Mouse (Mus musculus) kidney, postnatal 14 days (tissue): ENCODE data around the gene Sema4c.

Experiments used
- DNase-seq: peaks from one replicate; pipeline ENCODE4 v3.0.0; 2022; ENCODE audit warnings: mixed read lengths

Sema4c gene

DNA sequence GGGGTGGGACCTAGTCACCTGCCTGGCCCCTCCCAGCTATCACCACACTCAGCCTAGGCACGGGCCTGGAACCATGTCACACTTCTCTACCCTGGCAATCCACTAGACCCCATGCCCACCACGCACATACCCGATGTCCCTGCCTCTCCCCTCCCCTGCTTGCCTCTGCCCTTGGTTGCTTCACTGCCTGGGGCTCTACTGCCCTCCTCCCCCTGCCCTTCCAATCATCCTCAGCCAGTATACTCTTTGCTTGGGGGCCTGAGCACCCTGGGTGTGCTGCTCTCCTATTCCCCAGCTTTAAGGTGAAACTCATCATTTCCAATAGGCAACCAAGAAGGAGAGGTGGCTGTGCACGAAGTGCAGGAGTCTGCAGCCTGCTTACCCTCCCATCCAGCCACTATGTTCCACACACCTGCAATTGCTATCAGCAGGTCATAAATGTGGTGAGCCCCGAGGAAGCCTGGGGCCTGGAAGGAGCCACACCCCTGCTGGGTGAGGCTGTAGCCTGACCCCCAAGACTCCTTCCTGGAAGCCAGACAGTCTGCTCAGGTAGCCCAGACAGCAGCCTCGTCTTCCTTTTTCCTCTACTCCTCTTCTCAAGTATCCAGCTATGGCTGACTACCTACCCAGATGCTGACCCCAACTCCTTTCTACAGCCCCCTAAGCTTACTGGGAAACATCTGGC, 19.0 kb upstream of the Sema4c start:
- DNase-seq: no peak

DNA sequence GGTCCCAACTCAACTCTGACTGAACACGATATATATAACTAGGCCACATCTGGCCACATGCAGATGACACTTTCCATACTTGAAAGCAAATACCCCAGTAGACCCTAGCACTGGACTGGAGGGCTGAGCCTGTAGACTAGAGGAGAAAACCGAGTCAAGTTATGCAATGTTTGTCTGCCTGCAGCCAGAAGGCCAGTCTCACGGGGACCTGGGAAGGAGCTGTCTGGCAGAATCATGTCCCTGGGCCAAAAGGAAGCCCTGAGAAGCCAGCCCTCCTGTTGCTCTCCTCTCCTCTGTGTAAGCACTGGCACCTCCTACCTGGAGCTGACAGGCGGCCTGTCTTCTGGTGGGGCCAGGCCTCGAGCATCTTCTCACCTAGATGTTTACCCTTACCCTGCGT, 17.2 kb upstream of the Sema4c start:
- no peak for DNase-seq

DNA sequence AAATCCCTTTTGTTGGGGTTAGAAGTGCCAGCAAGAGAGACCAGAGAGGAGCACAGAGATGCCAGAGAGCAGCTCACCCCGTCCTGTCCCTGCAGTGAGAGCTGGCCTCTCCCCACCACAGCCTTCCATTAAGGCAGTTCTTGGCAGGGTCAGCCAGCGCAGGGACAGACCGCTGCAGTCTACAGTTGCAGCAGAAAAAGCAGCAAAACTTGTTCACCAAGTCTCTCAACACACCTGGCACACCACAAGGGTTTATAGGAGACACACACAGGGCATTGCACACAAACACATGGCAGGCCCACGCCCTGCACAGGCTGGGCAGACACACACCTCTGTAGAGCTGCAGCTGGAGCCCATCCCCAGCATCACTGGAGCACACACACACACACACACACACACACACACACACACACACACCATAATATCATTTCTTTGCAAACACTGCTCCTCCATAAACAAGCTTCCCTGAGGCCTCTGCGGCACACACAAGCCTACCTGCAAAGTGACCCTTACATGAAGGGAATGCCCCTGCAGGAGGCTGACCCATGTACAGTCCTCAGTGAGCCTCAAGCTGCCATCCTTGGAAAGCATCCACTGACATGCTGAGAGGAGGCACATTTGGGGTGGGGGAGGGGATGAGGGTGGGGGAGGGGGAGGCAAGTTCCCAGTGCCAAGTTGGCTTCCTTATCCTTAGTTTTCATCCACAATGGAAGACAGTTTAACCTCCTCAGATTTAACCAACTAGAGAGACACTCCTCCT, 16.2 kb upstream of the Sema4c start:
- DNase-seq: no peak

DNA sequence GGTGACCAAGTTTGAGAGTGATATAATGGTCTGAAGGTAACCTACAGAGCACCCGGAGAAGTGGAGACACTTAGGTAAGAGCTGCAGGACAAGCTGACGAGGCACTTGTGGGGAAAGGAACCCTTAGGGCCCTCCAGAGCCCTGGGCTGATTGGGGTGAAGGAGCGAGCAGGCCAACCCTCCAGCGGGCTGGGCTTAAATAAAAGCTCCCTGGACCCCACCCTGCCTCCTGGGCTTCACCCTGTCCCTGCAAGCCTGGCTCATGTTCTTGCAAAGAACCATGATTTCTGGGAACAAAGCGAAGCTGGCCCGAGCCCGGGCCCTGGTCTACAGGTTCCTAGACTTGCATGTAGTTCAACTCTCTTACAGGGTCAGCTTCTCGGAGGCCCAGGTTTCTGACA, 15.4 kb upstream of the Sema4c start:
- DNase-seq: no peak

DNA sequence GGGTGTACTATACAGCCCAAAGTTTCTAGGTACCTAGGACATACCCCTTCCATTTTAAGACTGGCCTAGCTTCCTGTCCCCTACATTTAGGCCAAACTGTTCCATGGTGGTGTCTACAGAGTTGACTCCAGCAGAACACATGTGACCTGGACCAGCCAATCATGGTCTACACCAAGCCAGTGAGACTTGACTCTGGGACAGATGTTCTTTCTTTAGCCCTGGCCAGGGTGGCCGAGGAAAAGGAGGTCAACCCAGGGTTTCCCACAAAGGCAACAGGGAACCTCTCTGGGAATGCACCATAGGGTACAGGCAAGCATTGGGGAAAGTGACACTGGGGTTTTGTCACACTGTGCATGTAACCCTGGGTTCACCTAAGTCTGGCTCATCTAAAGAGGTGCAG, 14.6 kb upstream of the Sema4c start:
- no peak for DNase-seq

DNA sequence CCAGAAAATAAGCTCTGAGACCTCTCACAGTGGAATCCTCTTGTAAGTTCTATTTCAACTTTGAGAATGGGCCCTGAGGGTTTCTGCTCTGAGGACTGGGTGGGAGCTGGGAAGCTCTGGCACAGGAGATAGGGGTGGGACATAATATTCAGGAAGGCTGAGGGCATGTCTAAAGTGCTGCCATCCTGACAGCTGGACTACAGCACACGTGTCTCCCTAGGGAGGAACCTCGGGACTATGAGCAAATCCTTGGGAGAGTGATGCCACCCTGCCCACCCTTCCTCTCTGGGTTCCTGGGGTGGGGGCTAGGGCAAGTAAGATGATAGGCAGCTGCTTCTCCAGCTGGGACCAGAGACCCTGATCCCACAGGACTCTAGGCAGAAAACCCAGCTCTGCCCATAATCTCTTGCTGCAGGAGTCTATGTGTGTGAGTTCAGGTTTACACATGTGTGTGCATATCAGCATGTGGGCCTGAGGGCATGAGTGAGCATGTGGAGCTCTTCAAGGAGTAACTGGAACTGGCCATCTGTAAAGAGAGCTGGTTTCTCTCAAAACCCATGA, 14.1 kb upstream of the Sema4c start:
- no peak for DNase-seq

DNA sequence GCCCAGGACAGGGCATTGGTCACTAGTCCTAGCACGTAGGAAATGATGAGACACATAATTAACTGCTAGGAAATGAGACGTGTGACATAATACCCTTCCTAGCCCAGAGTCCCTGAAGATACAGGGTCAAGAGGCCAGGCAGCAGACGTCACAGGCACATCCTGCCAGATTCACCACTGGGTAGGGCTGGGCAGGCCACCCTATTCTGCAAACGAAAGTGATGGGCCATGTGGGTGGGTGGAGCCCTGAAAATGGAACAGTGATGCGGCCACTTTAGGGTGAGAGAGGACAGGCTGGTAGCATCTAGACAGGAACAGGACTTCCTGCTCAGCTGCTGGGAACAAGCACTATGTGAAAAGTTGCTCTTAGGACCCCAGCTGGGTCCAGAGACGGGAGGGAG, 13.5 kb upstream of the Sema4c start:
- DNase-seq: peak; percentile 85

DNA sequence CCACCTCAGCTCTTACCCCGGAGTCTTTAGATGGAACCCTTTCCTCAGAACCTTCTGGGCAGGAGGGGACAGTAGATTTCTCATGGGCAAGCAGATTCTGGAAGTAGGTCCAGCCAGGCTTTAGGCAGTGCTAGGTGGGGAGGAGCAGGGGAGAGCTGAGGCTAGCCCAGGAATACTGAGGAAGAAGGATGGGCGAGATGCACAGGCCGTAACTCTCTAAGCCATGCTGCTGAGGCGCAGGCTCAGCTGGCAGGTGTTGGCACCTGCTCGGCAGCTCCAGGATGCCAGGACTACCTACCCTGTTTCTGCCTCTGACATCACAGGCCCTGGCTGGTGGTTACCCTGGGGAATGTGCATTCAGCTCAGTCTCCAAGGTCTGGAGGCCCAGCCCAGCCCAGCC, 12.2 kb upstream of the Sema4c start:
- no peak for DNase-seq

DNA sequence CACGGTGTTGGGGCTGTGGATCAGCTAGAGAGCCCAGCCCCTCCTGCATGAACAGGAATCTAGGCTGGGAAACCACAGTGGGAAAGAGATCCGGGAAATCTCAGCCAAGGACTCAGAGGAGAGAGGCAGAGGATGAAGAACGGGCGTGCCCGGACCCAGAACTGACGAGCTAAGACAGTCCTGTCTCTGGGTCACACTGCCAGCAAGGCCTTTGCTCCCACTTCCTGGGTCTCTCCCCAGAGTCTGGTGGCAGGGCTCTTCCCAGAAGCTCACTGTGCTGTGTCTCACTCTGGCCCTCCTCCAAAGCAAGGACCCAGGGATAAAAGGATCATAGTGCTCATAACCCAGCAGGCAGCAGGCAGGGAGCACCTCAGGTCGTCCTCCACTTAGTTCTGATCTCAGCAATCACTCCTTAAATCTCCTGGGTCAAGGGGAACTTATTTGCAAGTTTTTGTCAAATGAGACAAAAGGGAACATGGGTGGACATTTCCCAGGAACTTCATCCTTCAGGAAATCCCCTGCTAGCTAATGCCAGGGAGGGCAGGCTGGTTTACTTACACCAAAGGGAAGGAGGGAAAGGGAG, 11.6 kb upstream of the Sema4c start:
- DNase-seq: no peak

DNA sequence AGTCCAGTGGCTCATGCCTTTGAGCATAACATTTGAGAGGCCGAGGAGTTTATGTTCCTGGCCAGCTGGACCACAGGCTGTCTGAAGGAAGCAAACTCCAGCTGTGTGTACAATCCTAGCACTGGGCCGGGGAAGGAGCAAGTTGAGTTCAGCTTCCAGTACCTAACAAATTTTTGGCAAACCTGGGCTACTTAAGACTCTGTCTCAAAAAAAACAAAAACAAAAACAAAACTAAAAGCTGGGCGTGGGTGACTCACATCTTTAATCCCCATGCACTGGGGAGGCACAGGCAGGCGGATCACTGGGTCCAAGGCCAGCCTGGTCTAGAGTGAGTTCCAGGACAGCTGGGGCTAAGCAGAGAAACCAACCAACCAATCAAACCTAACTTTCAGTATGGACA, 10.6 kb upstream of the Sema4c start:
- no peak for DNase-seq

DNA sequence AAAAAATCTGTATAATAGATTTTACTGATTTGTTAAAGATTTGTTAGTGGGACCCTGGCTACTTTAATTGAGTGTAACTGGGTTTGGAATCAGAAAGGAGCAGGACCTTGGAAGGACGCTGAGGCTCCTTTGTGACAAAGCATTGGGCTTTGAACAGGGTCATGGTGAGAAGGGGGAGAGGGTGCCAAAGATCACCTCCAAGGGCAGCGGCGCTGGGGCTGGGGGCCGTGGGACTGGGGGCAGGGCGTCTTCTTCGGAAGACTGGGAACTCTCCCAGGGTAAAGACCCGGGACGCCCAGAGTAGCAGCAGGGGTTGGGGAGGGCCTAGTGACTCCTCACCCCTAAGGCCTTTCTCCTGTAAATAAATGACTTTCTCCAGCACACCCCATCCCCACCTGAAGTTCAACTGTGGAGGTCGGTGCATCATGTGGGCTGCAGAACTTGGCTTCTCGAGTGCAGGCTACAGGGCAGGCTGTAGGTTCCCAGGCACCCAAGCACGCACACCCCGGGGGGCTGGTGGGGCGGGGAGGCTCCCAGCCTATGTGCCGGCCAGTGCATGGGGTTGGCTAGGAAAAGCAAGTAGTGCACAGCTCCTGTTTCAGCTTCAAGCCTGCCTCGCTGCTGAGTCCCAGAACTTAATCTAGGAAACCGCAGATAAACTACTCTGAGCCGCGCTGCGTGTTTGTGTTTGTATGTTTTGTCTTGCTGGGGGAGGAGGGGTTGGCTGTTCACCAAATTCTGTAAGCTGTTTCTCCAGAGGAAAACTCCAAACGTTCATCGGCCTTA, 9.9 kb upstream of the Sema4c start:
- no peak for DNase-seq

DNA sequence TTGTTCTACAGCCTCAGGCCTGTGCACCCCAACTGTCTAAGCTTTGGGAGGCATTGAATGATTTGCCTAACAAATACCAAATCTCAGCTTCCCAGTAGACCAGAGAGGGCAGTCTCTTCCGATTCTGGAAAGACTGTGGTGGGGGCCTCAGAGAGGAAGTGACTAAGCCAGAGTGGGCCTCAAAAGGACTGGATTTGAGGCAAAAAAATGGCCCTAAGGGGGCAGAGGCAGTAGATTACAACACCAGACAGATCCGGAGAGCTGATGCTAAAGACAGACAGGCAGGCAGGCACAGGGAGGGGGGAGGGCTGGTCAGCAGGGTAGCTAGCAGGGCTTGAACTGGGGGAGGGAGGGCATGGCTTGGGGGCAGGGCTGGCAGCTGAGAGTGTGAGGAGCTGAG, 8.3 kb upstream of the Sema4c start:
- DNase-seq: no peak

DNA sequence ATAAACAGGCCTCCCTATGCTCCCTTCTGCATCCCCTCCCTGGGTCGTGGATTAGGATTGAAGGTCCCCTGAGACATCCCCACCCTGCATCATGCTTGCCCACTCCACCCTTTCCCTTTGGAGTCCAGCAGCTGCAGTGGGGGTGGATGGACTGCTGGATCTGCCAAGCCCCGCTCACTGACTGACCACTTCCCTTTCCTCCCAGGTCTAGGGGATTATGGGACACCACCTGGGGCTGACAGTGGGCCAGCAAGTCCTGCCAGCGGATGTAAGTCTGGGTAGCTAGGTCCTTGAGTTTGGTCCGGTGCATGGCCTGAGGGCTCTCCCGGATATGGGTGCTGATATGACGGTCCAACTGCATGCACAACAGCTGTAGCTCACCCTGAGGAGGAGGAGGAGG, 6.0 kb upstream of the Sema4c start:
- DNase-seq: peak; percentile 54

DNA sequence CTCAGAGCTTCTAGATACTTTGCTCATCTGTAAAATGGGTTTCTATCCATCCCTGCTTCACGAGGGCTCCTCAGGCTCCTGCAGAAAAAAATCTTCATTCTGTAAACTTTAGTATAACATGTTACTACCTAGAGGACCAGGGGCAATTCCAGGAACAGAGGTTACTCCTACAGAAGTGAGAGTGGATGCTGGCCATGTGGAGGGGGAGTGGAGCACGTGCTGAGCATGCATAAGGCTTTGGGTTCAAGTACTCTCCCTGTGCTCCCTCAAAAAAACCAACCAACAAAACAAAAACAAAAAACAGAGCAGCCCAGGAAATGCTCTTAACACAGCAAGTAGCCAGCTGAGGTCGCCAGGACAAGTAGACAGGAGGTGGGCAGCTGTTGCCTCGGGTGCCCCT, 5.5 kb upstream of the Sema4c start:
- no peak for DNase-seq

DNA sequence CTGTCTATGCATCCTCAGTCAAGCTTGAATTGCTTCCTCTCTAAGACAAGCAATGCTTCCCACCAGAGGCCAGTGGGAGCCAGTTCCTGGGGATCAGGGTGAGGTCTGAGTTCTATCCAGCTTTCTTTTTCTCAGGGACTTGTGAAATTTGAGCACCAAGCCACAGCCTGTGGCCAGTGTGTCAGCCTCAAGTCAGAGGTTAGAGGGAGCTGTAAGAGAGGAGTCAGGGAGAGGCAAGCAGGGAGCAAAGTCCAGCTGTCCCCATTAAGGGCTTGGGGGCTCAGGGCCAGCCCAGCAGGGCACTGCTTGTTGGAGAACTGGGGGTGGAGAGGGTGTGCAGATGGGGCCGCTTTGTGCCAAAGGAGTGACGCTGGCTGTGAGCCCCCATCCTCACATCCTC, 5.0 kb upstream of the Sema4c start:
- no peak for DNase-seq

DNA sequence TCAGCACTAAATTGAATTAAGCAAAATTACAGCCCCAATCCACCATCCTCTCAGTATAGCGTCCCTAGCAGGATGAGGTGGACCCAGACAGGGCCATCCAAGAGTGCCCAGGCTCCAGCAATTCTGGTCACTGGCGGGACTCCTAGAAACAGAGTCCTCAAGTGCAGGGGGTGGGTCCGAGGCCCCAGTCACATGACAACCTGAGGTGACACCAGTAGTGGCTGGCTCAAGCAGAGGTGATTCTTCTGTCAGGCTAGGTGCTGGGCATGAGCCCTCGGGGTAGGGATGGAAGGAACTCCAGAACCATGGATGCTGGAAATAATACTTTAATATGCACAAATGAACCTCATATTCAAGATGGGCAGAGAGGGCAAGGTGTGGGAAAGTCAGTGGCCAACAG, 4.2 kb upstream of the Sema4c start:
- no peak for DNase-seq

DNA sequence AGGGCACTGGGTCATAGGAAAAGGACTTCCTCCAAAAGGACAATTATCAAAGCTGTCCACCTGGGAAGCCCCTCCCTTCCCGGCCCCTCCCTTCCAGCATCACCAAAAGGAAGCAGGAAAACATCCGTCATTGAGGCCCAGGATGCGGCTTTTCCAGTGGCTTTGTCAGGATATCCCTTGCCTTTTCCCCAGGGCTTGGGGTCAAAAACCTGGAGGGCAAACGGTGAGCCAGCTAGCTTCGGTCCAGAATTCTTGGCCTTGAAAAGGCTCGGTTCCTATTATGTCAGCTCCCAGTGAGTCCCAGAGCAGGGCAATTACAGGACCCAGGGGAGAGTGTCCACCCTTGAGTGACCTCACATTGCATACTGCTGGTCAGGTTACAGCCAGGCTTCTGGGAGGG, 2.8 kb upstream of the Sema4c start:
- peak; percentile 79 for DNase-seq

DNA sequence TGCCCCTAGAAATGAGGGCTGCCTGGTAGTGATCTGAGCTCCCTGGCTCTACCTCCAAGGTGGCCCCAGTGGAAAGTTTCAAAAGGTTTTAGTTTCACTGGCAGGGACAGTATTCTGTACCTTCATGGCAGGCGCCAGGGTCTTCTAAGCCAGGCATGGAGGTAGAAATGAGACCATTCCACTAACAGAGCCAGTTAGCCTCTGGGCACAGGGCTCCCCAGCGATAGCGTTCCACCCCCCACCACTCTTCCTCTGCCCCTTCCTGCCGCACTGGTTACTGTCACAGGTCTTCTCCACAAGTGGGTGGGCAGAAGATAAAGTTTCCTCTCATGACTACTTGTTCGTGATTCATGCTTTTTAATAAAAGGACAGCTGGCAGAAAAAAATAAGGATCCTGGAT, 1.7 kb upstream of the Sema4c start:
- DNase-seq: no peak

DNA sequence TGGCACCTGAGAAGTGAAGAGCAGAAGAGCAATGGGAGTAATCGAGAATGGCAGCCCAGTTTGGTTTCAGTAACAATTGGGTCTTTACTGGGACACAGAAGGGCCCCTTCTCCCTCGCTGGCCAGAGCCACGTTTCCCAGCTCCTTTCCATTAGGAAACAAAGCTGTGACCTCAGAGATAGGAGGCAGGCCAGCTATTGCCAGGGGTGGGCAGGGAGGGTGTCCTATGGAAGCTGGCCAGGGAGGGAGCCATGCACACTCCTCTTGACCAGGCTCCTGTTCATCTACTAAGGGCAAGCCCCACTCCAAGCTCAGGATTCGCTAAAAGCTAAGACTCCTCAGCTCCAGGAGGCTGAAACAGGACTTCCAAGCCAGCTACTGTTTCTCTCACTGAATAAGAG, 1.1 kb upstream of the Sema4c start:
- no peak for DNase-seq

DNA sequence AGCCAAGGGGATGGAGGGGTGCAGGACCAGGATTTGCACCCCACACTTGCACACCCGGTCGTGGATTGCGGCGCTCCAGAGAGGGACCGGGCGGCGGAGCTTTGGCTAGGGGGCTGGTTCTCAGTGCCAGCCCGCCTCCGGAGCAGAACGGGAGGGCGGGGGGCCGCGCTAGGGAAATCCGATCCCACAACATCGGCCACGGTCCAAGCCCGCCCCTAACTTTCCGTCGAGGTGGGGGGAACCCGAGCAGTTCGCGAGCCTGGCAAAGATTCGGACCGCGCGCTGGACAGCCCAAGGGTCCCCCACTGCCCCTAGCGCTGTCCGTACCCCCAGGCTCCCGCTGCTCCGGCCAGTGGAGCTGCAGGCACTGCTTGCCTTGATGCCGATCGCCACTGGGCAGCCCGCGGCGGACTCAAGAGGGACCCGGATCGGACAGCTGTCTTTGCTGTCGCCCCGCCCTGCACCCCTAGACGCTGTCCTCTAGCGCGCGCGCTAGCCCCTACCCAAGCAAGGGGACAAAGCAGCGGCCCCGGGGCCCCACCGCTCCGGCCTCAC, 615 bp downstream of the Sema4c start:
- peak; percentile 92 for DNase-seq

DNA sequence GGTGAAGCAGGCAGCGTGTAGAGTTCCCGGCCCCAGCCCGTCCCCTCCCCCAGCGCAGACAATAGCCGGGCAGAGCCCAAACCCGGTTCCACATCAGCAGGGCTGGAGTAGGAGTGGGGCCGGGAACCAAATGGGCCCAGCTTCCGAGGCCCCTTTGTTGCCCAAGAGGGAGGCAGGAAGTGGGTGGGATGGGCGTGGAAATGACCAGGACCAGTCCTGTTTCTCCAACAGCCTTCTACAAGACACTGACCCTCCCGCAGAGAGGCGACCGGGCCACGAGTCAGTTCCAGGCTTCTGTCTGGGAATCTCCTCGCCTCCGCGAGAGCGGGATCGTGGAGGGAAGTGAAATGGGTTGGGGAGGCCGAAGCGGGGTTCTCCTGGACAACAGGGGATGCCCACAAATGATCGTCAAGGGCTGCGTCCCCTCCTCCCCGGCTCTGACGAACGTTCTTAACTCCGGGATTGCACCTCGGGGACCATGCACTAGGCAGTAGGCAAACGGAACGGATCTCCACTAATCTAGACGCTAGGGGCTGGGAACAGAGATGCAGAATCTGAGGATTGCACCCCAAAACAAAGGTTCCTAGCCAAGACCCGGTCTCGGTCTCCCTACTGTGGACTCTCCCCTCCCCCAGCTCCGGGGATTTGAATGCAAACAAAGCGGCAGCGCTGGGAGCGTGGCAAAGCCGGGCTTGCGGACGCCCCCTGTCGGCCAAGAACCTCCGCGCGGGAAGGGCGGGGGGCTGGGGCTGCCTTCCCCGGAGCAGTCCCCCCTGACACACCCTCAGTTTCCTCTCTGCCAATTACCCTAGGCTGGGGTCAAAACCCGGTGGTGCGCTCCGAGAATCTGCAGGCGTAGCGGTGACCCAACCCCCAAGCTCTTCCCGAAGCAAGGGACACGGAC, 1.3 kb downstream of the Sema4c start:
- DNase-seq: peak; percentile 92
